Mouse (Mus musculus): ENCODE measurements around the gene Adam17. TPM values are rescaled to one million over a fixed set of nuclear protein-coding genes. Genes with fewer than 3 reads are reported as not detected.
"Not testable (repeated sequence)": the region's sequence is repeated elsewhere in the genome, so short reads cannot be mapped to it uniquely, and the experiment has no call there.

Adam17 gene
- polyA plus RNA-seq, 1 experiment from 2014 or later, result 34.4 TPM

DNA sequence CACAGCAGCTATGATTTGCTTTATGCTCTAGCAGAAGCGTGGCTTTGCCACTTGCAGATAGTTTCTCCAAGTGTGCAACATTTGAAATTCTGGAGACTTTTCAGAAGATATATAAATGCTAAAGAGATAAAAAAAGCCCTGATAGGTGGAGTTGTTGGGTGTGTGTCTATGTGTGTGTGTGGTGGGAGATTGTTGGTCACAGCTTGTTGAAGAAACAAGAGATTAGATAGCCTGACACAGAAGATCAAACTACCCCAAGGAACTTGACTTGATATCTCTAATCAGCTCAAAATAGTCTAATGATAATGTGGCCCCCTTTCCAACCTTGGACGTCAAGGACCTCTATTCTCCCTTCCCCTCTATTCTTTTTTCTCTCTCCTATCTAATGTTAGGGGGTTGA, 37.2 kb upstream of the Adam17 start:
- TF ChIP-seq EP300 (IDR thresholded peaks at IDR 0.05) (no peak), CTCF (IDR thresholded peaks at IDR 0.05) (no peak)
- no peak overlapping the region for H3K27ac ChIP-seq (ENCODE audit: low read length)
- no peak overlapping the region for H3K9ac ChIP-seq (replicated peaks; ENCODE audit: low read depth)
- 0 out of 2 replicates have a peak, but pooled peaks cover 3% of the 10 kb centered on the region for H3K4me1 ChIP-seq (ENCODE audit: insufficient read depth, low read depth, low read length)
- H3K4me3 ChIP-seq (ENCODE audit: low read depth, low read length), result no peak overlapping the region
- peaks cover 28% of the 10 kb centered on the region; the same call in 1 of the 2 replicates for H3K36me3 ChIP-seq (ENCODE audit: insufficient read depth, low read length)
- 89% methylated on average over 2 of the region's 2 CpGs for WGBS
- H3K27me3 ChIP-seq (replicated peaks; ENCODE audit: insufficient read depth, low read length), result no peaks in the 10 kb centered on the region
- no peaks in the 10 kb centered on the region for H3K9me3 ChIP-seq (ENCODE audit: low read length)
- ATAC-seq (no peak), DNase-seq (ENCODE audit: low spot score) (no peak)
- no peak overlapping the region for H3K4me2 ChIP-seq (replicated peaks; ENCODE audit: low read depth, low read length)

- Histone ChIP-seq H3K4me2 (replicated peaks; ENCODE audit: low read depth, low read length) (no peak overlapping the region), H3K4me3 (ENCODE audit: low read depth, low read length) (no peak overlapping the region), H3K4me1 (ENCODE audit: insufficient read depth, low read depth, low read length) (no peaks in the 10 kb centered on the region), H3K36me3 (ENCODE audit: insufficient read depth, low read length) (peaks cover 28% of the 10 kb centered on the region; the same call in 1 of the 2 replicates), H3K27ac (ENCODE audit: low read length) (no peak overlapping the region), H3K9me3 (ENCODE audit: low read length) (no peaks in the 10 kb centered on the region), H3K27me3 (replicated peaks; ENCODE audit: insufficient read depth, low read length) (no peaks in the 10 kb centered on the region), H3K9ac (replicated peaks; ENCODE audit: low read depth) (no peak overlapping the region)
- TF ChIP-seq CTCF (IDR thresholded peaks at IDR 0.05) (no peak), EP300 (IDR thresholded peaks at IDR 0.05) (no peak)
- 88% methylated on average over 3 of the region's 3 CpGs for WGBS
- DNase-seq (ENCODE audit: low spot score) (no peak), ATAC-seq (no peak)
Measured at GRCm38 (mm10) chr12:21409651-21410050, 36.2 kb upstream of the Adam17 start.

- Histone ChIP-seq H3K9me3 (ENCODE audit: low read length) (no peaks in the 10 kb centered on the region), H3K27ac (ENCODE audit: low read length) (no peak overlapping the region), H3K36me3 (ENCODE audit: insufficient read depth, low read length) (peaks cover 28% of the 10 kb centered on the region; the same call in 1 of the 2 replicates), H3K4me1 (ENCODE audit: insufficient read depth, low read depth, low read length) (no peaks in the 10 kb centered on the region), H3K4me2 (replicated peaks; ENCODE audit: low read depth, low read length) (no peak overlapping the region), H3K4me3 (ENCODE audit: low read depth, low read length) (no peak overlapping the region), H3K9ac (replicated peaks; ENCODE audit: low read depth) (no peak overlapping the region), H3K27me3 (replicated peaks; ENCODE audit: insufficient read depth, low read length) (no peaks in the 10 kb centered on the region)
- no peak for DNase-seq (ENCODE audit: low spot score)
- no peak for TF ChIP-seq EP300 (IDR thresholded peaks at IDR 0.05)
- no peak for TF ChIP-seq CTCF (IDR thresholded peaks at IDR 0.05)
- ATAC-seq, result no peak
- WGBS, result 92% methylated on average over 2 of the region's 2 CpGs
Measured at GRCm38 (mm10) chr12:21408789-21409367, 35.4 kb upstream of the Adam17 start.

DNA sequence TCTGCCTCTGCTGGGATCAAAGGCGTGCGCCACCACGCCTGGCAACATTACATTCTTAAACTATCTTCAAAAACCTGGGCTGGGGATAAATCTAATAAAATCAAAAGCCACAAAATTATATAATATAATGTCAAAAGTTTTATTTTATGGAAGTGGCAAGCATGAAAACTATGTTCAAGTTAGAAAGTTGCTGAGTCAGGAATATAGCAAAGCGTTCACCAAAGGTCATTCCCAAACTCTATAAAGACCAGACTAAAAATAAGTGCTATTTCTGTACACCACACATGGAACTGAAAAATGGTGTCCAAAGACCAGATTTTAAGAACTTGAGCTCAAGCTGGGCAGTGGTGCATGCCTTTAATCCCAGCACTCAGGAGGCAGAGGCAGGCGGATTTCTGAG, 29.3 kb upstream of the Adam17 start:
- Histone ChIP-seq H3K27ac (ENCODE audit: low read length) (no peak overlapping the region), H3K9ac (replicated peaks; ENCODE audit: low read depth) (no peak overlapping the region), H3K4me2 (replicated peaks; ENCODE audit: low read depth, low read length) (no peak overlapping the region), H3K36me3 (ENCODE audit: insufficient read depth, low read length) (peaks cover 6% of the 10 kb centered on the region; the same call in 1 of the 2 replicates), H3K4me1 (ENCODE audit: insufficient read depth, low read depth, low read length) (no peaks in the 10 kb centered on the region), H3K9me3 (ENCODE audit: low read length) (no peaks in the 10 kb centered on the region), H3K27me3 (replicated peaks; ENCODE audit: insufficient read depth, low read length) (no peaks in the 10 kb centered on the region), H3K4me3 (ENCODE audit: low read depth, low read length) (no peak overlapping the region)
- ATAC-seq (no peak), DNase-seq (ENCODE audit: low spot score) (no peak)
- TF ChIP-seq EP300 (IDR thresholded peaks at IDR 0.05) (no peak), CTCF (IDR thresholded peaks at IDR 0.05) (no peak)
- 95% methylated on average over 5 of the region's 5 CpGs for WGBS

DNA sequence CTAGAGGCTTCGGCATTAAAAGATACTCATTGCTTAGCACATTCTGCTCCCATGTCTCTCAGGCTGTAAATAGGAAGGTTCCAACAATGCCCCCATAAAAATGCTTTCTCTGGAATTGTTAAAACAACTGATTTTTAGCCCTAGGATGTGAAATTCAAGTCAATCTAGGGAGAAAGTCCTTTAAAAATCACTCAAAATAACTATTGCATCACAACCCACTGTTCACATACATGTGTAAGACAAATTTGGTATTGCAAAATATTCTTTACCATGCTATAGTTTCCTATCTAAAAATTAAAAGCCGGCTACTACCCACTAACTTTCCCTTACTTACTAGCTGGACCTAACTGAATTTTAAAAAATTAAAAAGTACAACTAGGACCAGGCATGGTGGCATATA, 12.8 kb upstream of the Adam17 start:
- no peak overlapping the region for H3K4me2 ChIP-seq (replicated peaks; ENCODE audit: low read depth, low read length)
- H3K27ac ChIP-seq (ENCODE audit: low read length), result no peak overlapping the region
- no peaks in the 10 kb centered on the region for H3K27me3 ChIP-seq (replicated peaks; ENCODE audit: insufficient read depth, low read length)
- no peaks in the 10 kb centered on the region for H3K4me1 ChIP-seq (ENCODE audit: insufficient read depth, low read depth, low read length)
- no peak overlapping the region for H3K9ac ChIP-seq (replicated peaks; ENCODE audit: low read depth)
- TF ChIP-seq EP300 (IDR thresholded peaks at IDR 0.05) (no peak), CTCF (IDR thresholded peaks at IDR 0.05) (no peak)
- ATAC-seq (no peak), DNase-seq (ENCODE audit: low spot score) (no peak)
- no peaks in the 10 kb centered on the region for H3K9me3 ChIP-seq (ENCODE audit: low read length)
- no peak overlapping the region for H3K4me3 ChIP-seq (ENCODE audit: low read depth, low read length)
- WGBS, result 88% methylated on average over 2 of the region's 2 CpGs
- H3K36me3 ChIP-seq (ENCODE audit: insufficient read depth, low read length), result no peaks in the 10 kb centered on the region

DNA sequence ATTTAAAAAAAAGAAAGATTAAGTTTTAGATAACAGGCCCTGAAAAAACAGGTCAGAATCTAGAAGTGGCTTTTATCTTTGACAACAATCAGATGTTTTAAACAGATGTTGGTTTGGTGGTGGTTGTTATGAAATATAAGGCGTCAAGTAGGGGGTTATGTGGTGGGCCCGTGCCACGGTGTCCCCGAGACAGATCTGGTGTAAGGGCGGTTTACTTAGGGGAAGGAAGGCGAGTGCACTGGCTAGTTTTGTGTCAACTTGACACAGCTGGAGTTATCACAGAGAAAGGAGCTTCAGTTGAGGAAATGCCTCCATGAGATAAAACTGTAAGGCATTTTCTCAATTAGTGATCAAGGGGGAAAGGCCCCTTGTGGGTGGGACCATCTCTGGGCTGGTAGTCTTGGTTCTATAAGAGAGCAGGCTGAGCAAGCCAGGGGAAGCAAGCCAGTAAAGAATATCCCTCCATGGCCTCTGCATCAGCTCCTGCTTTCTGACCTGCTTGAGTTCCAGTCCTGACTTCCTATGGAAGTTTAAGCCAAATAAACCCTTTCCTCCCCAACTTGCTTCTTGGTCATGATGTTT, 5.4 kb upstream of the Adam17 start:
- H3K9me3 ChIP-seq (ENCODE audit: low read length); DNase-seq (ENCODE audit: low spot score); H3K27me3 ChIP-seq (replicated peaks; ENCODE audit: insufficient read depth, low read length); H3K4me1 ChIP-seq (ENCODE audit: insufficient read depth, low read depth, low read length); H3K36me3 ChIP-seq (ENCODE audit: insufficient read depth, low read length); ATAC-seq; H3K9ac ChIP-seq (replicated peaks; ENCODE audit: low read depth); H3K4me3 ChIP-seq (ENCODE audit: low read depth, low read length); H3K4me2 ChIP-seq (replicated peaks; ENCODE audit: low read depth, low read length); H3K27ac ChIP-seq (ENCODE audit: low read length): not testable (repeated sequence)
- 48% methylated on average over 6 of the region's 6 CpGs for WGBS
